Mouse (Mus musculus) limb, embryonic 15.5 days (tissue): ENCODE data around the gene Map2k6. TPM values are rescaled to one million over a fixed set of nuclear protein-coding genes. Genes with fewer than 3 reads are reported as not detected.

ENCODE experiments used
- ATAC-seq: fragments of 200-750 bp; cut with Nextera tagmentation; 2 replicates; pipeline ENCODE4 v1.8.0; 2017; ENCODE audit warnings: low read depth, moderate TSS enrichment; ENCODE audit not compliant: insufficient number of reproducible peaks, low FRiP score, low TSS enrichment
- H3K27ac ChIP-seq: fragments of 300-500 bp; sonication (generic); 2 replicates; pipeline ENCODE4 v1.5.1; 2015; ENCODE audit warnings: moderate library complexity, mild to moderate bottlenecking, inconsistent platforms
- H3K27me3 ChIP-seq: fragments of 300-500 bp; sonication (generic); 2 replicates; pipeline ENCODE4 v1.6.1; 2015; ENCODE audit warnings: inconsistent platforms
- H3K36me3 ChIP-seq: fragments of 300-500 bp; sonication (generic); 2 replicates; pipeline ENCODE4 v1.6.1; 2015; ENCODE audit warnings: inconsistent platforms
- H3K4me1 ChIP-seq: fragments of 300-500 bp; sonication (generic); 2 replicates; pipeline ENCODE4 v1.6.1; 2015; ENCODE audit warnings: inconsistent platforms
- H3K4me2 ChIP-seq: fragments of 300-500 bp; sonication (generic); 2 replicates; pipeline ENCODE4 v1.6.1; 2015; ENCODE audit warnings: mild to moderate bottlenecking, inconsistent platforms
- H3K4me3 ChIP-seq: fragments of 300-500 bp; sonication (generic); 2 replicates; pipeline ENCODE4 v1.5.1; 2015; ENCODE audit warnings: mild to moderate bottlenecking, inconsistent platforms
- H3K9ac ChIP-seq: fragments of 300-500 bp; sonication (generic); 2 replicates; pipeline ENCODE4 v1.6.1; 2015; ENCODE audit warnings: inconsistent platforms
- H3K9me3 ChIP-seq: fragments of 300-500 bp; sonication (generic); 2 replicates; pipeline ENCODE4 v1.6.1; 2016; ENCODE audit warnings: inconsistent platforms
- WGBS: fragments of 180-500 bp; shearing (Covaris S2); methylation state at CpG from one replicate; pipeline ENCODE4 v1.1.7; 2015; 5-methylcytosine and 5-hydroxymethylcytosine counted together
- polyA plus RNA-seq: library from polyadenylated mRNA; unstranded; fragments of >200 nt; fragmentation: Nextera tagmentation; extraction: Ambion mirVana; gene quantifications from 2 replicates; pipeline ENCODE4 v1.2.1, GENCODE M21; 2015

Map2k6 gene
- polyA plus RNA-seq, 1 experiment from 2014 or later, result 21.9 TPM

GRCm38 (mm10) chr11:110481406-110481805 lies 82.5 kb downstream of the Map2k6 start:
- H3K9ac ChIP-seq, result no peak overlapping the region
- H3K27me3 ChIP-seq, result no peaks in the 10 kb centered on the region
- H3K4me1 ChIP-seq, result peaks cover 28% of the 10 kb centered on the region
- H3K36me3 ChIP-seq, result no peaks in the 10 kb centered on the region
- no peak overlapping the region for H3K27ac ChIP-seq
- ATAC-seq, result no peak
- no peaks in the 10 kb centered on the region for H3K9me3 ChIP-seq
- WGBS, result 69% methylated on average over 2 of the region's 2 CpGs
- H3K4me3 ChIP-seq, result no peak overlapping the region
- H3K4me2 ChIP-seq, result no peak overlapping the region

DNA sequence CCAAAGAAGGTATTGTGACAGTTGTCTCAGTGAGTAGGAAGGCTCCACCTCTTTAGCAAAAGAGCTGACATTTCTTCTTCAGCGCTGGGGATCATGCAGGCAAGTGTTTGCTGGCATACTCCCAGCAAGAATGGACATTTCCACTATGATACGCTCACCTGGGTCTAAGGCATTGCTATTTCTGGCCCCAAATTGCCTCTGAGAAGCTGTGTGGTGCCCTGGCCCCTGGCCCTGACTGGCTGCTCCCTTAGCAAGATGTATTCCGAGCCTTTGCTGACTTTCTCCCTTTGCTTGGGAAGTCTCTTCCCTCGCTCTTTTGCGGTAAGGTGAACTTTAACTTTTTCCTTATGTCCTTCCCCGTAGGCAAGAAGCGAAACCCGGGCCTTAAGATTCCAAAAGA lies 83.3 kb downstream of the Map2k6 start:
- H3K9me3 ChIP-seq, result no peaks in the 10 kb centered on the region
- H3K4me2 ChIP-seq, result no peak overlapping the region
- no peaks in the 10 kb centered on the region for H3K27me3 ChIP-seq
- H3K36me3 ChIP-seq, result no peaks in the 10 kb centered on the region
- H3K4me3 ChIP-seq, result no peak overlapping the region
- 63% methylated on average over 8 of the region's 8 CpGs for WGBS
- no peak overlapping the region for H3K9ac ChIP-seq
- peak overlapping the region; percentile 51; the same call in 1 of the 2 replicates for H3K27ac ChIP-seq
- no peak for ATAC-seq
- H3K4me1 ChIP-seq, result peaks cover 28% of the 10 kb centered on the region

GRCm38 (mm10) chr11:110482649-110483048 lies 83.7 kb downstream of the Map2k6 start:
- H3K27ac ChIP-seq, result no peak overlapping the region
- ATAC-seq, result no peak
- WGBS, result 44% methylated on average over 4 of the region's 4 CpGs

DNA sequence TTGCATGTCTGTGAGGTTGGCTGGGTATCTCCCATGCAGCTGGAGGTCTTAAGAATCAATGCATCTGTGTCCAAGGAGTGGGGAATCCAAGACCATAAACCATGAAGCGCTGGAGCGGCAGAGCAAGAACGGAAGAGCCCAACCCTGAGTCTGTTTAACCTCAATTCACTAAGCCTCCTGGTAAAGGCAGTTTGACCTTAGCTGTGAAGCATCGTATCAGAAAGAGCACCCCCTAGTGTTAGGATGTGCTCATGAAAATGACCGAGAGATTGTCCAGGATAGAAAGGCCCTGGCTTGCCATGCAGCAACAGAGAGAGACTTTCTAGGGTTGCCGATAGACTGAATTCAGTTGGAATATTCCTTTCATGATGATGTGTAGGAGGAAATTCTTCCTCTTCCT lies 84.2 kb downstream of the Map2k6 start:
- Histone ChIP-seq H3K4me1 (peaks cover 22% of the 10 kb centered on the region), H3K36me3 (no peaks in the 10 kb centered on the region), H3K4me2 (no peak overlapping the region), H3K4me3 (no peak overlapping the region), H3K27ac (no peak overlapping the region), H3K9me3 (no peaks in the 10 kb centered on the region), H3K9ac (no peak overlapping the region), H3K27me3 (no peaks in the 10 kb centered on the region)
- 30% methylated on average over 6 of the region's 6 CpGs for WGBS
- ATAC-seq, result no peak

More at GRCm38 (mm10) chr11:110482649-110483048, 83.7 kb downstream of the Map2k6 start:
- Histone ChIP-seq H3K9me3 (no peaks in the 10 kb centered on the region), H3K27me3 (no peaks in the 10 kb centered on the region), H3K9ac (no peak overlapping the region), H3K36me3 (no peaks in the 10 kb centered on the region), H3K4me1 (peaks cover 27% of the 10 kb centered on the region), H3K4me2 (no peak overlapping the region), H3K4me3 (no peak overlapping the region)

DNA sequence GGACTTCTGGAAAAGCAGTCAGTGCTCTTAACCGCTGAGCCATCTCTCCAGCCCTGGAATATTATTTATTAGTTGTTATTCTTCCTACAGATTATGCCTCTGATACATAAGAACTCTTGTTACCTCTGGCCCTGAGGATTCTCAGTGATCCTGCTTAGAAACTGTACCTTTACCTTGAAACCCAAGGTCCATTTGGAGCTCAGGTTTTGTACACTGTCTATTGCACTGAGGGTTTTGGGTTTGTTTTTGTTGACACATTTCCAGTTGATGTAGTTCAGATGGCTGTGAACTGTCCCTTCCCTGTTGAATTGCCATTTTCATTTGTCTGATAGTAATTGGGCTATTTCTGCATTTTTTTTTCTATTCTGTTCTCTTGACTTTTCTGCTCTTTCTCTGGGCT lies 85.5 kb downstream of the Map2k6 start:
- ATAC-seq, result no peak
- Histone ChIP-seq H3K27ac (no peak overlapping the region), H3K27me3 (no peaks in the 10 kb centered on the region), H3K9me3 (no peaks in the 10 kb centered on the region), H3K4me2 (no peak overlapping the region), H3K9ac (no peak overlapping the region), H3K36me3 (no peaks in the 10 kb centered on the region), H3K4me3 (no peak overlapping the region), H3K4me1 (peaks cover 16% of the 10 kb centered on the region)
- 100% methylated on average over 1 of the region's 1 CpGs for WGBS

- no peak overlapping the region for H3K4me2 ChIP-seq
- 87% methylated on average over 6 of the region's 6 CpGs for WGBS
- ATAC-seq, result no peak
- no peak overlapping the region for H3K9ac ChIP-seq
- no peaks in the 10 kb centered on the region for H3K9me3 ChIP-seq
- peaks cover 9% of the 10 kb centered on the region for H3K4me1 ChIP-seq
- H3K27me3 ChIP-seq, result no peaks in the 10 kb centered on the region
- H3K4me3 ChIP-seq, result no peak overlapping the region
- no peaks in the 10 kb centered on the region for H3K36me3 ChIP-seq
- no peak overlapping the region for H3K27ac ChIP-seq
Measured at GRCm38 (mm10) chr11:110485081-110485480, 86.2 kb downstream of the Map2k6 start.

GRCm38 (mm10) chr11:110487796-110488195 lies 88.9 kb downstream of the Map2k6 start:
- Histone ChIP-seq H3K27ac (no peak overlapping the region), H3K4me3 (no peak overlapping the region), H3K9ac (no peak overlapping the region), H3K4me1 (peaks cover 4% of the 10 kb centered on the region; the same call in 1 of the 2 replicates), H3K9me3 (no peaks in the 10 kb centered on the region), H3K4me2 (no peak overlapping the region), H3K27me3 (no peaks in the 10 kb centered on the region), H3K36me3 (peaks cover 14% of the 10 kb centered on the region)
- 95% methylated on average over 6 of the region's 6 CpGs for WGBS
- ATAC-seq, result no peak

DNA sequence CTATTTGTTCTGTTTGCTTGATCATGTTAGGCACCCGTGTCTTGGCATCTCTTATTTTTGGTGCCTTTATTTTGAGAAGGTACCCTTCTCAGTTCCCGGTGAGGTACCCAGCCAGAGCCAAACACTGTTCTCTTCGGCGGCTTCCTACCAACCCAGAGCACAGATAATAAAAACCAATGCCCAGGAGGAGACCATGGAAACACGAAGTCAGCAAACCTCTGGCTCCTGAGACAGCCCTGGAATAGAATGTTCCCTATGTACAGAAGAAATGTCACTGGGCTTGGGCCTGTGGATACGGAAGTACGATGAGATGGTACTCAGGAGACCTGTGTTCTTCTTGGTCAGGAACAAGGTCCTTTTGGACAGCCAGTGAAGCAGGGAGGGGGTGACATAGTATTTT lies 89.4 kb downstream of the Map2k6 start:
- Histone ChIP-seq H3K27me3 (no peaks in the 10 kb centered on the region), H3K4me2 (no peak overlapping the region), H3K9ac (no peak overlapping the region), H3K9me3 (no peaks in the 10 kb centered on the region), H3K4me3 (no peak overlapping the region), H3K36me3 (peaks cover 19% of the 10 kb centered on the region), H3K4me1 (no peaks in the 10 kb centered on the region; the same call in 1 of the 2 replicates), H3K27ac (no peak overlapping the region)
- no peak for ATAC-seq
- 92% methylated on average over 7 of the region's 7 CpGs for WGBS

GRCm38 (mm10) chr11:110495323-110496060 lies 96.6 kb downstream of the Map2k6 start:
- Histone ChIP-seq H3K27me3 (no peaks in the 10 kb centered on the region), H3K36me3 (peaks cover 51% of the 10 kb centered on the region), H3K4me3 (no peak overlapping the region), H3K4me2 (no peak overlapping the region), H3K9ac (no peak overlapping the region), H3K4me1 (no peaks in the 10 kb centered on the region; the same call in 1 of the 2 replicates), H3K9me3 (no peaks in the 10 kb centered on the region), H3K27ac (no peak overlapping the region)
- no peak for ATAC-seq
- WGBS, result 73% methylated on average over 4 of the region's 4 CpGs

- Histone ChIP-seq H3K4me2 (no peak overlapping the region), H3K9me3 (no peaks in the 10 kb centered on the region), H3K4me3 (no peak overlapping the region), H3K36me3 (peaks cover 57% of the 10 kb centered on the region), H3K4me1 (no peaks in the 10 kb centered on the region; the same call in 1 of the 2 replicates), H3K27me3 (no peaks in the 10 kb centered on the region), H3K27ac (no peak overlapping the region), H3K9ac (no peak overlapping the region)
- ATAC-seq, result no peak
- WGBS, result 51% methylated on average over 12 of the region's 12 CpGs
Measured at GRCm38 (mm10) chr11:110496061-110496446, 97.1 kb downstream of the Map2k6 start.

- Histone ChIP-seq H3K4me1 (no peaks in the 10 kb centered on the region; the same call in 1 of the 2 replicates), H3K36me3 (peaks cover 48% of the 10 kb centered on the region), H3K27me3 (no peaks in the 10 kb centered on the region), H3K4me2 (no peak overlapping the region), H3K4me3 (no peak overlapping the region), H3K9me3 (no peaks in the 10 kb centered on the region), H3K27ac (no peak overlapping the region), H3K9ac (no peak overlapping the region)
- whole genome bisulfite sequencing, result 83% methylated on average over 8 of the region's 8 CpGs
- ATAC-seq, result no peak
Measured at GRCm38 (mm10) chr11:110497743-110498142, 98.8 kb downstream of the Map2k6 start.

GRCm38 (mm10) chr11:110498651-110499213 lies 99.8 kb downstream of the Map2k6 start:
- Histone ChIP-seq H3K9me3 (no peaks in the 10 kb centered on the region), H3K9ac (no peak overlapping the region), H3K27me3 (no peaks in the 10 kb centered on the region), H3K4me3 (no peak overlapping the region), H3K36me3 (peaks cover 42% of the 10 kb centered on the region), H3K4me1 (no peaks in the 10 kb centered on the region; the same call in 1 of the 2 replicates), H3K27ac (no peak overlapping the region), H3K4me2 (no peak overlapping the region)
- ATAC-seq, result no peak
- WGBS, result 53% methylated on average over 6 of the region's 6 CpGs
